Mouse (Mus musculus) liver, adult (tissue): Measurements from ENCODE around the gene Tkfc.

Experiments used
- GATA4 ChIP-seq: IDR thresholded peaks from 2 replicates; pipeline ENCODE4 v1.6.1; 2014; ENCODE audit warnings: mild to moderate bottlenecking, low read length; ENCODE audit not compliant: insufficient replicate concordance

Tkfc gene

DNA sequence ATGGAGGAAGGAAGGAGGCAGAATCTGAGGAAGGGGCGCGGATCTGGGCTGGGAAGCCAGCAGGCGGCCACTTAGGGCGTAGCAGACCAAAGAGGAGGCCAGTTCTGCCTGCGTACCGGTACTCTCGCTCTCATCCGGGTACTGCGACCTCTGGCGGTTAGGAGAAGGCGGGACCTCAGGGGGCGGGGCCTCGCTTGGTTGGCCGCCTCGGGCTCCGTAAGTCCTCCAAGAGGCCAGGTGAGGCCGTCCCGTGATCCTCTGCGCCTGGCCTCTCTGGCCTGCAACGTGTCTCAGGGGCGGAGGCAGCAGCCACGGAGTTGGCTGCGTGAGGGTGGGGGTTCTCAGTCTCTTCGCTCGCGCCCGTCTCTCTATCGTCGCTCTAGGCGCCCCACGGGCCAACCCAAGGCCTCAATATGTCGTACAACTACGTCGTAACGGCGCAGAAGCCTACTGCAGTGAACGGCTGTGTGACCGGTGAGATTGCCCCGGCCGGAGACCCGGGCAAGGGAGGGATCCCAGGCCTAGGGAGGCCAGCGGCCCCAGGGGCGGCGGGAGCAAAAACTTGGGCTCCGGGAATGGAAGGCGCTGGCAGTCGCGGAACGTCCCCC is at the start of gene Tkfc, which contains the start of gene Ddb1:
Gene Tkfc, minus strand, starts transcription at position 362 of the 608 bp plus-strand sequence.
Gene Ddb1, plus strand, starts transcription at position 35 of the 608 bp plus-strand sequence.
- TF ChIP-seq GATA4: peak; percentile 61; the same call in 1 of the 2 replicates

DNA sequence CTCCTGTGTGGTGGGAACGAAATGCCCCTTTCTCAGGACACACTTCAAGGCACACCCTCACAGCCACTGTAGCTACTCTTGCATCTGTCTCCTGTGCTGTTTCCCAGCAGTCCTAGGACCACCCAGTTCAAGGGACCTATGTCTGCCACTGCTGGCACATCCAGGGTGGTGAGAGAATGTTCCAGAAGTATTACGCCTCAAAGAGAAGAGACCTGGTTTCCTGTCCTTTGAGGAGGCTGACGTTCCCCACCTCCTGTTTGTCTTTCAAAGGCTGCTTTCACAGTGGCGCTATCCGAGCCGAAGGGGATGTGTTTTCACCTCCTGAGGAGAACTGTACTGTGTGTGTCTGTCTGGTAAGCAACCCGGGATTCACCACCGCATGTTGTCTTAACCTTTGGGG is 42.7 kb upstream of the Tkfc start:
- no peak for TF ChIP-seq GATA4

DNA sequence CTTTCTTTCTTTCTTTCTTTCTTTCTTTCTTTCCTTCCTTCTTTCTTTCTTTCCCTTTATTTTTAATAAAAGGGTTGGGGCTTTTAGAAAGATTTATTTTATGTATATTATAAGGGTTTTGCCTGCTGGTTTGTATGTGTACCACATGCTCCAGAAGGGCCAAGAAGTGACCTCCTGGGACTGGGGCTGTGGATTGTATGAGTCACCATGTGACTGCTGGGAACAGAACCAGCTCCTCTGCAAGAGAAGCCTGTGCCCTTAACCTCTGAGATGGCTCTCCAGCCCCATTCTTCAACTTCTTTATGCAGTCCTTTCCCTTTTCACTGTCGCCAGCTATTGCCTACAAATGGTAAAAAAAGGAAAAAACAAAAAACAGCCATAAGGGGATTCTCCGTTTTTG is 40.2 kb upstream of the Tkfc start:
- TF ChIP-seq GATA4: no peak

DNA sequence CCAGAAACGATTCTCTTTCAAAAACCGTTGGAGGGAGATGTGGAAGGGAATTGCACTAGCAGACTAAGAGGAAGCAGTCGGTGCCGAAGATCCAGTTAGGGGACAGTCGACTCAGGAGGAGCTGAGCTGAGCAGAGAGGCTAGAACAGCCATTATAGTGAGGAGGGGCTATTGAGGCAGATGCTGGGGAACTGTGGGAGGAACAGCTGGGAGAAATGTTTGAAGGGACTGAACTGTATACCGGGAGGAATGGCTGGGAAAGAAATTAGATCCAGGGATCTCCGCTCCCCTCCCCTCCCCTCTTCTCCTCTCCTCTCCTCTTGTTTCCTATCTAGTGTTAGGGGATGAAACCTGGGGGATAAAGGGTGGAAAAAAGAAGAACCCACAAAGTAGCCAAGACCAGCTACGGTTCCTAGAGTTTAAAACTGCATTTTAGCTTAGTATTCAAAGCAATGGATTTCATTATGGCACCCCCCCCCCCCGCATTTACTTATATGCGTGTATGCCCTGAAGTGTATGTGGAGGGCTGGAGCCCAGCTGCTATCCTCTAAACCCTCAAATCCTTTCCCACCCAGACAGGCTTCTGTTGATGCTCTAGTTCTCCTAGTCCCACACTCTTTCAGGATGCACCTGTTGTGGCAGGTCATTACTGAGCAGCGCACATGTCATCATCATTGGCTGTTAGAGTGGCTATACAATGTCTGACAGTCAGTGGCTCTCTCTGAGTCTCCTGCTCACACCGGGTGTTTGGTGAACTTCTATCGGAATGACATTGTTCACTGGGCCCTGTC is 35.3 kb upstream of the Tkfc start:
- no peak for TF ChIP-seq GATA4

DNA sequence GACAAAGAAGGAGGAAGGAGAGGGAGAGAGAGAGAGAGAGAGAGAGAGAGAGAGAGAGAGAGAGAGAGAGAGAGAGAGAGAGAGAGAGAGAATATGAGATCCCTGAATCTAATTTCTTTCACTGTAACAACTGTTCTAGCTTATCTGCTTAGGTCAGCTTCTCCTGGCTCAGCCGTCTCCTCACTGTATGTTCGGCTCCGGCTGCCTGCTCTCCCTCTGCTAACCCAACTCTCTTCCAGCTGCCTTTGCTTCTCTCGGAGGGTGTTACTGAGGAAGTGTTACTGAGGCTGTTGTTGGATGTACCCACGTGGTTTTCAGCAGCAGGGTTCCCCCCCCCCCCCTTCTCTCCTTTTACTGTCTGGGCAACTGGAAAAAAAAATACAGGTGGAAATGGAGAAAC is 34.6 kb upstream of the Tkfc start:
- TF ChIP-seq GATA4: no peak

DNA sequence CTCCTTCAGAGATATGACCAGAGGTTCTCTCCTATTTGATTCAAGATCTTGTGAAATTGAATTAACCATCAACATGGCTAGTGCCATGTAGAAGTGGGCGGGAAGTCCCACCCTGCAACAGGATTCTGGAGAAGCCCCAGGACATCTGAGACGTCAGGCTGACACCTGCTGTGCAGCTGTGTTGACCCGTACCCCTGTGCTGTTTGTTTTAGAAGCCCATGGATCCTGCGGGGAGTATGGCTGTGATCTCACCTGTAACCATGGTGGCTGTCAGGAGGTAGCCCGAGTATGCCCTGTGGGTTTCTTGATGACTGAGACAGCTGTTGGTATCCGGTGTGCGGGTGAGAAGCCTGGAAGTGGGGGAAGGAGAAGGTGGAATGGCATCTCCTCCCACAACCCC is 32.4 kb upstream of the Tkfc start:
- no peak for TF ChIP-seq GATA4

DNA sequence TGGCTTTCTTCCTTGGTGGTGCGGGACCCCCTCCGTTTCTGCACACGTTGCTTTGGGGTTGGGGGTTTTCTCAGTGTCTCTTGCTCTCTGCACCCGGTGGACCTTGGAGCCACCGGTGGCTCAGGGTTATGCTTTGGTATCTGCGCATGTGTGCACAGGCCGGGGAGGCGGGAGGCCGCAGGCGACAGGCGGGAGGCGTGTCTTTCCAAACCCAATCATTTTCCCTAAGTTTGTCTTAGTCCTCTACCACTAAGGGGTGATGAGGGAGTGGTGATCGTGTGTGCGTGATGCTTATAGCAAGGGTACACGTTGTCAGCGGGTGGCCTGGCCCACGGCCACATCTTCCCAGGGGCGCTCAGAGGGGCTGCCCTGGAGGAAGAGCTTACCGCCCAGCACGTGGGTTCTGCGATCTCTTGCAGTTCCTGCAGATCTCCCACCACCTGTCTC is 29.4 kb upstream of the Tkfc start:
- TF ChIP-seq GATA4: no peak

DNA sequence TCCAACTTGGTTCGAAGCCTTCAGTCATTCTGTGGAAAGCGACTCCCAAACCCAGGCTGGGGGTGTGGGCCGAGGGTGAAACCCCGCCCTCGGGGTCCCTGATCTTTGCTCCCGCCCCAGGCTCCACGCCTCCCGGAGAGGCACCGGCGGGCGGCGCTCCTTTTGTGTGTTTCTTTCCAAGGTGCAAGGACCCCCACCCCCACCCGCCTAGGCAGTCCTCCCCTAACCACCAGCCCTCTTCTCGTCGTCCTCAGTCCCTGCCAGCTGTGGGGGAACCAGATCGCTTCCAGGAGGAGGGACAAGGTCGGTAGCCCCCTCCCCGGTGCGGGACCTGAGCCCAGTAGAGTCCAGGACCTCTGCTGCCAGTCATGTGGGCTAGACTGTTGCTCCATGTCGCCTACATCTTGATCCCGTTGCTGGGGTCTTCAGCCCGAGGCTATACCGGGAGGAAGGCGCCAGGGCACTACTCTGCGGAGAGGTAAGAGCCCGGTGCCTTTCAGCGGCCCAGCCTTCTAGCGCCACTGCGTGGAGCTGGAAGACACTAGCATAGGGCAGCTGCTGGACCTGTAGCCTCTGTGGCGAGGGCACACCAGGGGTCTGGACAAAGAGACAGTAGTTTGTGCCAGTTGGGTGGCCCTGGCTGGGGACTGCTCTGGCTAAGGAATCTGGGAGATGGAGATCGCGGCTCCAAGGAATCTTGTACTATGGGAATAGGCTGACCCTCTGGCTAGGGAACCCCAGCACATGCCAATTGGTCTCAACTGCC is 28.8 kb upstream of the Tkfc start, which contains the start of gene Vwce:
Gene Vwce, plus strand, starts transcription at position 108 of the 766 bp plus-strand sequence.
- TF ChIP-seq GATA4: no peak

DNA sequence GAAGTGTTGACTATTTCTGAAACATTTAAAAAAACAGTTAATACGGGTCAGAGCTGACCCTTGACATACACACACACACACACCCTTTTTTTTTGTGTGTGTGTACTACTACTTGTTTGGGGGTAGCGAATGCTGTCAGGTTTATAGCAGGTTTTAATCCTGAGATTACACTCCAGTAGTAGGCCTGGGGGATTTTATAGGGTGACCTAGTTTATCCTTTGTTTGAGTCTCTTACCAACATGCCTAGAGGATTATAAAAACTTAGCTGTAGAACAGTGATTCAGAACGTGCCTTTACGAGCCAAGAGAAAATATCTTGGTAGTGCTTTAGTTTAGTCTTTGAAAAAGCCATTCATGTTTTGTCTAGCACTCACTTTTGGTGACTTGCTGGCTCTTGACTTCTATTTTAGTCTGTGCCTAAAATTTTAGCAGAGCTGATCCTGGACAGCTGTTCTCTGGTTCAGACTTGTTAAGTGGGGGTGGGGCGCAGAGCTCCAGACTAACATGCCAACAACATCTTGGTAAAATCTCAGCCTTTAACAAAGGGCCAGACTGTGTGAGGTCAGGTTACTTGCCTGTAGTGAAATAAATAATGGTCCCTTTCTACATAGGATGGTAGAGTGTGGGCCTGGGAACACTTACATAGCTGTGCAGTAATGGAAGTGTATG is 3.3 kb upstream of the Tkfc start:
- TF ChIP-seq GATA4: no peak

DNA sequence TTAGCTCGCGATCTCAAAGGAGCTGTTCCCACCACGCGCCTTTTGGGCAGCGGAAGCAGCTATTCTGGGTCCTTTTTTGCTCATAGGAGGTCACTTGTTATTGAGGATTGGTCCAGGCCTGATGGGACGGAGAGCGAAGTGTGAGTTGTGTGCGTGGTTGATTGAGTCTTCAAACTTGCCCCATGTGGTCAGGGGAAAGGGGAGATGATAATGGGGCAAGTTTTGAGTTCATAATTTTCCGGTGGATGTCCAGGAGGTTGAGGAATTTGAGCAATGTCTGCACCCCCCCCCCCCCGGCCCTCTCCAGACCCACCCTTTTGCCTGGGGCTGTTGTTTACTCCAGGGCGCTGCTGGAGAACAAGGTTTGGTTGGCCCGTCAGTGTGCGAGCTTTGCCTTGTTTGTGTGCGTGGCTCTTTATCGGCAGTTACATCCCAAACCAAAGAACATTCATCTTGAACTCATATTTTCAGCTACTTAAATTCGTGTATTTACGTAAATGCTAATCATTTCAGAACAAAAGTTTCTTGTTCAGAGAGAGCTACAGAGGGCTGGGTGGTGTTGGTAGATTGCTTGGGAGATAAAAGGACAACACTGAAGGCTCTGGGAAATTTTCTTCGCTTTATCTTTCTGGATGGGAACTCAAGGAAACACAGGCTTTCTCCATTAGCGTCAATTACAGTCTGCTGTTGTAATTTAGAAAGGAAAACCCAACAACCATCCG is 608 bp upstream of the Tkfc start:
- no peak for TF ChIP-seq GATA4

DNA sequence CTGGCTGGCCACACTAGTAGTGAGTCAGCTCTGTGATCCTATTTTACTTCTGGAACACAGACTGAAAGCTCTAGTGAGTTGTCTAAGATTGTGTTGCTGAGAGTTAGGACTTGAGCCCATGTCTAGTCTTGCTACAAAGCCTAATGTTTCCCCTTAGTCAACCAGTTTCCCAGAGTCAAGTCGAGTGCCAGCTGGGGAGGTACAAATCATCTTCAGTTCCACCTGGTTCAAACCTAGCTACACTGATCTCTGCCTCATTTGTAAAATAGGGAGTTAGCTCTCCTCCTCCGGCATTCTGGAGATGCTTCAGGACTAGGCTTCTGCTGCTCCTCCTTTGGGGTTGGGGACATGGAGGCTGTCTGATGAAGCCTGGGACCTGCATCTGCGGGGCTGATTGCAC is 920 bp downstream of the Tkfc start:
- TF ChIP-seq GATA4: no peak

DNA sequence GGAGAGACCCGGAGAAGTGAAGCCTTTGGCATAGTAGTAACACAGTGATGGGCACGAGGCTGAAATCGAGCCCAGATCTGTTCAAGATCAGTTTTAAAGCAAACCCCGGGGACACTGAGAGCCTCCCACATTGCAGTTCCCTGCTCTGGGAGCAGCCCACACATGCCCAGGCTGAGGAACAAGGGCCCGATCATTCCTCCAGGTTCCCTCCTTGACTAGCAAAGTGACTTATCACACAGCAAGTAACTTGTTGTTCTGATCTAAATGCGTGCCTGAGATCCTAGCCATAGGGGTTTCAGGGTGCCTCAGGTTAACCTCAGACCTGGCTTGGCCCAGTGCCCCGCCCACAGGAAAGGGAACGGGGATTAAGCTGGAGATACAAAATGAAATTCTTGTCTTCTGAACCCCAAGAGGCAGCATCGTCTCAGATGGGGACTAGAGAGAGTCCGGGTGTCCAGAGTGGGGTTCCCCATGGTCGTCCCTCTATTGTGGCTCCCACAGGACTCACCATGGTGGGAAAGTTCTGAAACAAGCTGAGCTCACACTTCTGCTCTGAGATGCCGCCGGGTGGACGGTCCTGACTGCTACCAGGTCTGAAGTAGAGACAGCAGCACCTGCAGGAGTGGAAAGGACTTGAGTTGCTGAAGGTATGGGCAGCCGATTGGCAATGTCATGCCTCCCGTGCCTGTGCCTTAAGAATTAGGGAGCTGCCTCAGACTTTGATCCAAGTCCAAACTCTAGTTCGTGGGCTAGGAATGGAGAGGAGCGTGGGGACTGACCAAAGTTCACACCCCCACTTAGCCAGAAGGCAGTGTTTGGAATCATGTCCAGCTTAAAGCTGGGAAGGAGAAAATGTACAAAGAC is 1.6 kb downstream of the Tkfc start:
- no peak for TF ChIP-seq GATA4

DNA sequence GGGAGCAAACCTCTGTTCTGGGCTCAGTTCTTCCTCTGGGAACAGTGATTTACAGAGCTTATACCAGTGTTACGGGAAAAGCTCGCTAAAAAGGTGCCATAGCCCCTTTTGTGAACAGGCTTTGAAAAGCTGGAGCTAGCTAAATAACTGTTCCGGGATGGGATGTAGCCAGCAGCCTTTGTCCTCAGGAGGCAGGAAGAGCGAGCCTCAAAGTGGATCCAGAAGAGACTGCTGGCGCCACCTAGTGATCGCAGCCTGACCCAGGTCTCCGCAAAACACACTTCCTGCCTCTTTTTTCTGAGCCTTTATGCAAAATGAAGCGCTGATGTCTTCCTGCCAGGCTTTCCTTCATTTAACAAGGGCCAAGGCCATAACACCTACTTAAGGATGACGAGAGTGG is 2.7 kb downstream of the Tkfc start:
- TF ChIP-seq GATA4: no peak
